Mouse (Mus musculus) cerebellum, adult 2 months (tissue): Measurements from ENCODE around the gene Hist3h2ba.
A peak's percentile ranks its signal among the peaks of the same experiment; 100 is the strongest.

Experiments used
- CTCF ChIP-seq: fragments of 200-500 bp; IDR thresholded peaks from 2 replicates; pipeline ENCODE4 v1.5.1; 2011; ENCODE audit warnings: low read depth, mild to moderate bottlenecking, control low read depth, low read length, moderate library complexity, borderline replicate concordance; ENCODE audit not compliant: insufficient read depth
- POLR2A ChIP-seq: fragments of 200-500 bp; IDR thresholded peaks from 2 replicates; pipeline ENCODE4 v1.6.1; 2011; ENCODE audit warnings: low read length, control low read depth, borderline replicate concordance; ENCODE audit not compliant: insufficient read depth

- TF ChIP-seq POLR2A (peak; percentile 91), CTCF (no peak)
These were observed 10.2 kb upstream of the Hist3h2ba start, which contains the start of gene Rnf187 for GRCm38 (mm10) chr11:58938322-58939087.
